31 mouse cellular contexts compared by ENCODE assay signal in the genomic region with DNA sequence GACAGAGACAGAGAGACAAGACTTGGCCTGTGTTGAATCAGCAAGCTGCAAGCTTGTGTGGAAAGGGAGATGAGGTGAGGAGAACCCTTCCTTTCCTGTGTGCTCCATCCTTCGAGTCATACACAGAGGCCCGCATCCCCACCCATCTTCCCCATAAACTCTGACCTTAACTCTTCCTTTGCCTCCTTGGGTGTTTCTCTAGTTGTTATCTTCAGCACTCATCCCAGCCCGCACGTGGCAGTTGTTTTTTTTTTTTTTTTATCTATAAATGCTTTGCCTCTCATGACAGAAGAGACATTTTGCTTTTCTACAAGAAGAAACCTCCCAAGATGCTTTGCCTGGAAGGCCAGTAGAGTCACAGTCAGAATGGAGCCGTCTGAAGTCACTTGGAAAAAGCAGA. TPM values are rescaled to one million over a fixed set of nuclear protein-coding genes. Genes with fewer than 3 reads are reported as not detected.
A peak's percentile ranks its signal among the peaks of the same experiment; 100 is the strongest.
DNase-seq lines count a peak whose midpoint lies in the region; ATAC-seq and TF ChIP-seq lines count a peak whose summit lies in the region.
"Had no signal": no experiment of that assay in that cellular context is flagged by ENCODE, and none has a peak within 500 bp of the region (broad histone marks: within the 10 kb centered on the region; RNA-seq: fewer than 3 reads in every experiment).

No protein-coding gene starts in this region.

- no peak for TF ChIP-seq POLR2A in MEL (IDR thresholded peaks at IDR 0.05; ENCODE audit: control insufficient read depth in 1 of 2, insufficient read depth in 1 of 2, low read depth in 1 of 2, low read length in 2 of 2, poor library complexity in 1 of 2)

- no peak for TF ChIP-seq CTCF in MEL (IDR thresholded peaks at IDR 0.05 in 2 of 3, conservative IDR thresholded peaks at IDR 0.05 in 1 of 3; ENCODE audit: control insufficient read depth in 1 of 3, insufficient read depth in 1 of 3, low read depth in 2 of 3, low read length in 3 of 3, poor library complexity in 1 of 3, severe bottlenecking in 1 of 3)
- no peak for TF ChIP-seq CTCF in liver, embryonic 14.5 days (IDR thresholded peaks at IDR 0.05; ENCODE audit: low read depth)
- no peak for TF ChIP-seq CTCF in liver, postnatal 0 days (IDR thresholded peaks at IDR 0.05; ENCODE audit: low read depth)

- intact Hi-C loops in left cerebral cortex, postnatal 14 days (cut with DNase I) = no loop called here

- no peak overlapping the region for H3K9ac ChIP-seq in MEL (ENCODE audit: control insufficient read depth, low read depth, low read length, poor library complexity, severe bottlenecking)
- H3K9ac ChIP-seq in liver, embryonic 11.5 days (ENCODE audit: low read depth, low read length) = no peak overlapping the region
- H3K9ac ChIP-seq in liver, embryonic 14.5 days (replicated peaks) = no peak overlapping the region
- H3K9ac ChIP-seq in liver, postnatal 0 days (replicated peaks) = no peak overlapping the region
- H3K9ac ChIP-seq: embryonic facial prominence, embryonic 13.5 days; forebrain, embryonic 12.5 days; forebrain, embryonic 15.5 days; hindbrain, embryonic 13.5 days had no signal

- H3K4me2 ChIP-seq in liver, embryonic 11.5 days = no peak overlapping the region
- peak overlapping the region; percentile 14; the same call in 1 of the 2 replicates for H3K4me2 ChIP-seq in liver, embryonic 14.5 days (ENCODE audit: low read depth)
- H3K4me2 ChIP-seq in liver, postnatal 0 days (ENCODE audit: low read depth, low read length) = no peak overlapping the region
- H3K4me2 ChIP-seq: embryonic facial prominence, embryonic 13.5 days; forebrain, embryonic 12.5 days; forebrain, embryonic 15.5 days; heart, embryonic 11.5 days; hindbrain, embryonic 13.5 days had no signal

- peaks cover 9 to 13% of the 10 kb centered on the region in 2 experiments; a peak in 3 of 4 replicates for H3K27me3 ChIP-seq in MEL (ENCODE audit: control insufficient read depth in 1 of 2, insufficient read depth in 2 of 2, low read length in 2 of 2)
- no peaks in the 10 kb centered on the region for H3K27me3 ChIP-seq in liver, embryonic 11.5 days (replicated peaks; ENCODE audit: control insufficient read depth, insufficient read depth, low read length)
- H3K27me3 ChIP-seq in liver, embryonic 14.5 days (ENCODE audit: control insufficient read depth, insufficient read depth, low read length) = no peaks in the 10 kb centered on the region
- H3K27me3 ChIP-seq in liver, postnatal 0 days (ENCODE audit: insufficient read depth, low read length) = no peaks in the 10 kb centered on the region
- H3K27me3 ChIP-seq: embryonic facial prominence, embryonic 13.5 days; forebrain, embryonic 12.5 days; forebrain, embryonic 15.5 days; hindbrain, embryonic 13.5 days; Patski had no signal

- 0 out of 4 replicates have a peak, but pooled peaks of 1 of the 2 experiments have one; percentile 18 for TF ChIP-seq EP300 in MEL (IDR thresholded peaks at IDR 0.05; ENCODE audit: low read depth in 1 of 2, low read length in 2 of 2)
- TF ChIP-seq EP300 in liver, embryonic 14.5 days (IDR thresholded peaks at IDR 0.05; ENCODE audit: low read depth) = peak; percentile 38; the same call in 1 of the 2 replicates
- 0 out of 2 replicates have a peak, but pooled peaks have one; percentile 10 for TF ChIP-seq EP300 in liver, postnatal 0 days (IDR thresholded peaks at IDR 0.05; ENCODE audit: low read depth)

- H3K4me1 ChIP-seq in MEL (ENCODE audit: control insufficient read depth in 1 of 2, insufficient read depth in 2 of 2, low read length in 2 of 2) = peaks cover 0 to 12% of the 10 kb centered on the region in 2 experiments; a peak in 2 of 4 replicates
- peaks cover 22% of the 10 kb centered on the region for H3K4me1 ChIP-seq in liver, embryonic 11.5 days (replicated peaks; ENCODE audit: control insufficient read depth, insufficient read depth, low read length)
- peaks cover 27% of the 10 kb centered on the region in 2 experiments for H3K4me1 ChIP-seq in liver, embryonic 14.5 days (replicated peaks; ENCODE audit: control insufficient read depth in 2 of 2, insufficient read depth in 2 of 2, low read length in 1 of 2)
- peaks cover 8% of the 10 kb centered on the region for H3K4me1 ChIP-seq in liver, postnatal 0 days (ENCODE audit: insufficient read depth)
- H3K4me1 ChIP-seq: forebrain, embryonic 12.5 days; forebrain, embryonic 15.5 days; hindbrain, embryonic 10.5 days had no signal

- peak; percentile 59 for ATAC-seq in liver, embryonic 11.5 days (replicated peaks; ENCODE audit: low FRiP score)
- ATAC-seq in liver, embryonic 14.5 days (ENCODE audit: insufficient read depth) = peak; percentile 70
- no peak for ATAC-seq in liver, postnatal 0 days
- no peak for ATAC-seq in frontal cortex, adult (ENCODE audit: low TSS enrichment)
- ATAC-seq: forebrain, embryonic 15.5 days; hindbrain, embryonic 16.5 days; Patski had no signal

- H3K27ac ChIP-seq in MEL (ENCODE audit: control insufficient read depth, low read depth, low read length) = no peak overlapping the region
- H3K27ac ChIP-seq in liver, embryonic 11.5 days (ENCODE audit: low read depth, low read length) = peak overlapping the region; percentile 48; the same call in 1 of the 2 replicates
- peak overlapping the region; percentile 3 for H3K27ac ChIP-seq in liver, embryonic 14.5 days
- H3K27ac ChIP-seq in liver, postnatal 0 days (ENCODE audit: low read depth) = no peak overlapping the region
- H3K27ac ChIP-seq: embryonic facial prominence, embryonic 10.5 days; embryonic facial prominence, embryonic 13.5 days; forebrain, embryonic 12.5 days; forebrain, embryonic 15.5 days; hindbrain, embryonic 10.5 days; hindbrain, embryonic 13.5 days had no signal

- H3K9me3 ChIP-seq in MEL (replicated peaks; ENCODE audit: insufficient read depth, low read length) = no peaks in the 10 kb centered on the region
- H3K9me3 ChIP-seq in liver, embryonic 11.5 days (ENCODE audit: control insufficient read depth, low read length) = no peaks in the 10 kb centered on the region
- H3K9me3 ChIP-seq in liver, embryonic 14.5 days (ENCODE audit: control insufficient read depth, low read length) = no peaks in the 10 kb centered on the region
- H3K9me3 ChIP-seq in liver, postnatal 0 days (ENCODE audit: low read length) = no peaks in the 10 kb centered on the region
- H3K9me3 ChIP-seq: embryonic facial prominence, embryonic 10.5 days; embryonic facial prominence, embryonic 13.5 days; forebrain, embryonic 12.5 days; forebrain, embryonic 15.5 days; hindbrain, embryonic 10.5 days; hindbrain, embryonic 13.5 days had no signal

- no peak overlapping the region for H3K4me3 ChIP-seq in MEL (ENCODE audit: control insufficient read depth in 1 of 2, insufficient read depth in 1 of 2, low read depth in 2 of 2, low read length in 2 of 2)
- no peak overlapping the region for H3K4me3 ChIP-seq in liver, embryonic 11.5 days (ENCODE audit: low read depth, low read length)
- no peak overlapping the region for H3K4me3 ChIP-seq in liver, embryonic 14.5 days (ENCODE audit: insufficient read depth in 1 of 2, low read depth in 2 of 2, low read length in 2 of 2)
- no peak overlapping the region for H3K4me3 ChIP-seq in liver, postnatal 0 days (ENCODE audit: low read depth, low read length)
- H3K4me3 ChIP-seq: embryonic facial prominence, embryonic 10.5 days; embryonic facial prominence, embryonic 13.5 days; erythroblast, embryonic 14.5 days; forebrain, embryonic 12.5 days; forebrain, embryonic 15.5 days; hindbrain, embryonic 10.5 days; hindbrain, embryonic 13.5 days had no signal

- WGBS in liver, embryonic 11.5 days = 42% methylated on average over 5 of the region's 5 CpGs
- 21% methylated on average over 5 of the region's 5 CpGs for WGBS in liver, embryonic 14.5 days (ENCODE audit: insufficient replicate concordance)
- 47% methylated on average over 3 of the region's 5 CpGs for WGBS in liver, postnatal 0 days (ENCODE audit: insufficient replicate concordance)

- no peaks in the 10 kb centered on the region; a peak in 1 of 4 replicates for H3K36me3 ChIP-seq in MEL (ENCODE audit: control insufficient read depth in 1 of 2, insufficient read depth in 2 of 2, low read length in 2 of 2)
- H3K36me3 ChIP-seq in liver, embryonic 11.5 days (ENCODE audit: control insufficient read depth, insufficient read depth, low read length) = no peaks in the 10 kb centered on the region; the same call in 1 of the 2 replicates
- H3K36me3 ChIP-seq in liver, embryonic 14.5 days (replicated peaks; ENCODE audit: control insufficient read depth, insufficient read depth, low read depth) = no peaks in the 10 kb centered on the region
- H3K36me3 ChIP-seq in liver, postnatal 0 days (replicated peaks; ENCODE audit: insufficient read depth, low read length) = no peaks in the 10 kb centered on the region

- DNase-seq in MEL (ENCODE audit: low read depth, low spot score) = peak; percentile 24
- DNase-seq in liver, embryonic 11.5 days (ENCODE audit: low spot score) = no peak
- DNase-seq in liver, embryonic 14.5 days (ENCODE audit: low read depth in 3 of 3, low spot score in 3 of 3) = peak in 1 of 3 experiments; percentile 46
- no peak for DNase-seq in liver, postnatal 0 days
- DNase-seq in left cerebral cortex, postnatal 14 days (ENCODE audit: low spot score in 2 of 2) = no peak
- DNase-seq in layer of hippocampus, adult 8-10 months (ENCODE audit: low spot score in 2 of 2) = no peak
- DNase-seq: adrenal gland, postnatal 14 days; cerebellum, adult 11-12 months; cerebellum, adult 8-10 months; cerebellum, postnatal 10 days; cerebellum, postnatal 36 days; embryo, embryonic 11 days; gastrocnemius, postnatal 10 days; gastrocnemius, postnatal 36 days; heart, adult 11 months had no signal

- no peaks in the 10 kb centered on the region for H3K79me2 ChIP-seq in MEL (ENCODE audit: control insufficient read depth, insufficient read depth, low read length, poor library complexity)

- no peak for TF ChIP-seq RAD21 in MEL (IDR thresholded peaks at IDR 0.05; ENCODE audit: low read depth, low read length)

TF ChIP-seq in MEL, 35 proteins besides CTCF, POLR2A, EP300 and RAD21 (continues in another document):
- TF ChIP-seq JUND (IDR thresholded peaks at IDR 0.05; ENCODE audit: low read depth, low read length) = no peak
- no peak for TF ChIP-seq MYB (IDR thresholded peaks at IDR 0.05; ENCODE audit: low read depth, low read length)
- TF ChIP-seq MXI1 (IDR thresholded peaks at IDR 0.05; ENCODE audit: low read depth, low read length) = peak; percentile 57; the same call in 1 of the 2 replicates
- TF ChIP-seq ETS1 (IDR thresholded peaks at IDR 0.05; ENCODE audit: low read depth, low read length) = 0 out of 2 replicates have a peak, but pooled peaks have one; percentile 9

RNA-seq across cellular contexts. Expression of gene D6Ertd527e, which starts 33.9 kb away (rescaled TPM):
- not detected in 2 replicates for total RNA-seq in MEL (2012; rRNA removed)
- under 1 TPM in 1 of 2 experiments, not detected in 1; 0.06 TPM for polyA plus RNA-seq in MEL (2012; ENCODE audit: insufficient read depth in 1 of 2, insufficient read length in 2 of 2, low read depth in 1 of 2, low replicate concordance in 2 of 2, missing spikeins in 1 of 2)
- polyA plus RNA-seq in liver, embryonic 11.5 days (2014; fragmentation: Nextera tagmentation; extraction: Ambion mirVana) = 0.19 and 0.43 TPM in 2 replicates
- 0.01 and 0.10 TPM in 2 replicates for polyA plus RNA-seq in liver, embryonic 14.5 days (2012; rRNA removed)
- polyA plus RNA-seq in liver, embryonic 14.5 days (2014; fragmentation: Nextera tagmentation; extraction: Ambion mirVana) = not detected in 2 replicates
- polyA plus RNA-seq in liver, postnatal 0 days (2015; fragmentation: Nextera tagmentation; extraction: Ambion mirVana) = not detected in 2 replicates
- not detected for total RNA-seq in left cerebral cortex, postnatal 14 days (2021)
- not detected for total RNA-seq in layer of hippocampus, adult 8-10 months (2022)
- total RNA-seq: adrenal gland, adult 18-20 months; adrenal gland, postnatal 14 days; ES-E14; gastrocnemius, adult 18-20 months; gastrocnemius, postnatal 36 days; heart, postnatal 25 days had no signal
- polyA plus RNA-seq: erythroblast, embryonic 14.5 days; forebrain, embryonic 15.5 days; heart, embryonic 14.5 days; Patski had no signal

Comparison
In these comparisons a context has a peak if more than half of its experiments do, and no peak if none do; other contexts are left out.
1. H3K27ac ChIP-seq: peak in liver, embryonic 11.5 days (single experiment) and liver, embryonic 14.5 days (single experiment); none in MEL (single experiment) and liver, postnatal 0 days (single experiment).
2. ATAC-seq: peak in liver, embryonic 11.5 days (single experiment) and liver, embryonic 14.5 days (single experiment); none in liver, postnatal 0 days (single experiment) and frontal cortex, adult (single experiment).